Mouse (Mus musculus): ENCODE data around the gene Gnptg.
A peak's percentile ranks its signal among the peaks of the same experiment; 100 is the strongest.

Gene Gnptg

GRCm38 (mm10) chr17:25188150-25189031 is 51.5 kb downstream of the Gnptg start, which contains the start of gene Unkl:
TSS of gene Unkl (plus strand) at chr17:25188397.
- peak; percentile 64 to 71 for DNase-seq

GRCm38 (mm10) chr17:25187784-25188149 is 52.2 kb downstream of the Gnptg start:
- DNase-seq = no peak

GRCm38 (mm10) chr17:25184961-25185360 is 55.0 kb downstream of the Gnptg start:
- DNase-seq = no peak

- DNase-seq = peak; percentile 99 to 100
Measured at GRCm38 (mm10) chr17:25184129-25184691, 55.7 kb downstream of the Gnptg start, which contains the start of gene BC003965. TSS of gene BC003965 (plus strand) at chr17:25184554.

Measured in cerebellum, postnatal 36 days (tissue).